Mouse (Mus musculus) ES-CJ7 (cell line): ENCODE results near the gene Oas1h.
"Not testable (repeated sequence)": the region's sequence is repeated elsewhere in the genome, so short reads cannot be mapped to it uniquely, and the experiment has no call there.

ENCODE experiments used
- DNase-seq: peaks from one replicate; pipeline ENCODE4 v3.0.0; 2011; ENCODE audit warnings: low read depth, low spot score

The Oas1h gene

GRCm38 (mm10) chr5:120881681-120882080 lies 20.5 kb downstream of the Oas1h start:
- not testable (repeated sequence) for DNase-seq

DNA sequence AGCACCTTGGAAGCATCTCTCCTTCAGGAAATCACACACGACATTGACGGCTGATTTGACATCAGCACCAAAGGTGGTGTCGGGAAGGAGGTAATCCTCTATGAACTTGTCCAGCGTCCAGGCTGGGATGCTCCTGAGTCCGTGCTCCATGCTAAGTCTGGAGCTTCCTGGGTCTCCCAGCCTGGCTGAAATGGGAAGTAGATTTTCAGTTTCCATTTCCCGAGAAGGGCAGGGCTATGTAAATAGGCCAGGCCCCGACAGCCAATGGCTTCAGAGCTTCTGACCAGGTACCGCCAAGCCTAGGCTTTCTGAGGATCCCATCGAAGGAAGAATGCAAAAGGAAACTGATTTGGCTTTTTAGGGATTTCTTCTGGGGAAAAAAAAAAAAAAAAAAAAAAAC lies 26.2 kb downstream of the Oas1h start, which contains the start of gene Oas1g:
Oas1g (minus strand) TSS at position 201 of the 400 bp plus-strand sequence.
- peak; percentile 41 for DNase-seq

- peak; percentile 34 for DNase-seq
Observed at GRCm38 (mm10) chr5:120887831-120888230, 26.6 kb downstream of the Oas1h start.

DNA sequence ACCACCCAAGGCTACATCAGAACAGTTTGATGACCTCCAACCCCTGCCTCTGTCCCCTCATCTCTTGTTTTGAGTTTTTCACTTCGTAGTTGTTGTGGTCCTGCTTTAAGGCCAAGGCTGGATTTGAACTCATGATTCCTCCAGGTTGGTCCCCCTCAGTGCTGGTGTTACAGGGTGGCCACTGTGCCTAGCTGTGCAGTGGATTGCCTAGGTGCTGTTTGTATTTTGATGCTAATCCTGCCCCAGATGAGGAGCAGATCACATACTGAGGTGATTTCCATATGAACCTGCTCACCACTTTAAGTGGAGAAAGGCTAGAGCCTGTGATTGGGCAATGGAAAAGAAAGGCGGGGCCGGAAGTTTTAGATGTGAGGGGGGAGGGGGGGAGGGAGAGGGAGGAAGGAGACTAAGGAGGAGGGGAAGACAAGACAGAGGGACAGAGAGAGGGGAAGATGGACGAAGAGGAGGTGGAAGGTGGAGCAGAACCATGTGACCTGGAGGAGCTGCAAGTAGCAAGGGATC lies 27.1 kb downstream of the Oas1h start:
- peak; percentile 95 for DNase-seq

DNA sequence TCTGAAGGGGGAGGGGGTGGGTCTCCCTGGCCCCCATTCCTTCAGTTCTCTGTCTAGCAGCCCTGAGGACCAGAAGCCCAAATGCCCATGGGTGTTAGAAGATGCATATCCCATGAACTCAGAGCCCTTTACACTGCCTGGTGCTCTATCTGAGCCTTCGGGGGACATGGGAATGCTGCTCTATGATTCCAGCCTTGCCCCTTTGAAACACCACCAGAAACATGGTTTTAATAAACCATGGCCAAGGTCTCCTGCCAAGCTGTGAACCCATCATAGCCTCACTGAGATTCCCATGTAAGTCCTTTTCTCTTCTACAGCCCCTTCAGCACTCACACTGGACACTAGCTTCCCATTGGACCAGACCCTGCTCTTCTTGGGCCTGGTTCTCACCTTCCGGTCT lies 28.8 kb downstream of the Oas1h start:
- DNase-seq, result no peak

- no peak for DNase-seq
Observed at GRCm38 (mm10) chr5:120890991-120891390, 29.8 kb downstream of the Oas1h start.

DNA sequence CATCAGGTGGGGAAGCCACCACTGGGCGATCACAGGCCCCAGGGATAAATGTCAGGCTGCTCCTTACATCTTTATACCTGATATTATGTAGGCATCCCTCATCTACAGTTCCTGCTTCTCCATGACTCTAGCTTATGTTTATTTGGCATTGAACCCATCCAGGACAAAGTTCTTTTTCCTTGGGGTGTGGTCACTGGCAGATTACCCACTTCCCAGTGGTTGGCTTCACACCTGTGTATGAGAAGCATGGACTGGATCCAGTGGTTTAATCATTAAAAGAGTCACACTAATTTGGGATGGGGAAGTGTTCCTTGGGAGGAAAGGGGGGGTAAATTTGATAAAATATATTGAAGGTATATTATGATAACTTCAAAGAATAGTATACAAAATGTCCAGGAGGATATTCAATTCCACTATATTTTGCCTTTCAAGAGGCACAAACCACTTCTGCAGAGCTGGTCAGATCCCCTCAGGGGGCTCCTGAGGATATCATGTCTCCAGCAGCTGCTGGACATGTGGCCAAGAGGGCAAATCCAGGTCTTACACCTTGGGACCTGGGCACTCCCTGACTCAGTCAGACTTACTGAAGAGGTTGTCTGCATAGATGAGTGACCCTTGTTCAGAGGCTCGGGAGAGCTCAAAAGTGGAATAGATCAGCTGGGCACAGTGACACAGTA lies 30.5 kb downstream of the Oas1h start:
- not testable (repeated sequence) for DNase-seq

- DNase-seq, result peak; percentile 32
Observed at GRCm38 (mm10) chr5:120892243-120892660, 31.0 kb downstream of the Oas1h start.

DNA sequence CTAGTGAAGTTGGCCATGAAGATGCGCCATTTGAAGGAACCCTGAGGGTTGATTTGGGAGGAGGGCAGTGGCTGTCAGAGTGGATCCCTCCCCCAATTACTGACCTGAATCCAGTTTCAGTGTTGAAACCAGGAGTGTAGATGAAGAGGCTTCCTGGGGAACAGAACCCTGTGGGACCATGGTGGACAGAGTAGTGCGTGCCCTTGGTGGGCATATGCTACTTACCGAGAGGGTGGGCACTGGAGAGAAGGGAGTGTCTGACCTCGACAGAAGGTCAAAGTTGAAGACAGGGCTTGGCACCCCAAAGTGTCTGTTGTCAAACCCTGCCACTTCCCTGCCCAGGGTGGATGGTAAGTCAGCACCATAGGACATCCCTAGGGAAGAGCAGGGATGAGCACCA lies 32.6 kb downstream of the Oas1h start:
- DNase-seq, result not testable (repeated sequence)

DNA sequence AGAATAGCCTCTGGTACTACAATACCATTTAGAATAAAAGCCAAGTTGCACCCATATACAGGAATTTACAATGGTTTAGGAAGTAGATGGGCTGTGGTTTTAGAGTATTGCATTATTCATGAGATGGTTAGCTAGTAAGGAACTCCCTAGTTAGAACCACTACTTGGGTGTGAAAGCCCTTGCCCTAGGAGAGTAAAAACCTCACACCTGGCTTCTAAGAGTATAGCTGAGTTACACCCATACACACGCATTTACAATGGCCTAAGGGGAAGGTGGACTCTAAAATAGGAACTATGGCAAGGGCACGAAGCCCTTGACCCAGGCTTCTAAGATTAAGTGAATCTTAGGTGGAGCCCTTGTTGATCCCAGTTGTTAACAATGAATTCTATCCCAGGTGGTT lies 33.5 kb downstream of the Oas1h start:
- DNase-seq, result peak; percentile 85

DNA sequence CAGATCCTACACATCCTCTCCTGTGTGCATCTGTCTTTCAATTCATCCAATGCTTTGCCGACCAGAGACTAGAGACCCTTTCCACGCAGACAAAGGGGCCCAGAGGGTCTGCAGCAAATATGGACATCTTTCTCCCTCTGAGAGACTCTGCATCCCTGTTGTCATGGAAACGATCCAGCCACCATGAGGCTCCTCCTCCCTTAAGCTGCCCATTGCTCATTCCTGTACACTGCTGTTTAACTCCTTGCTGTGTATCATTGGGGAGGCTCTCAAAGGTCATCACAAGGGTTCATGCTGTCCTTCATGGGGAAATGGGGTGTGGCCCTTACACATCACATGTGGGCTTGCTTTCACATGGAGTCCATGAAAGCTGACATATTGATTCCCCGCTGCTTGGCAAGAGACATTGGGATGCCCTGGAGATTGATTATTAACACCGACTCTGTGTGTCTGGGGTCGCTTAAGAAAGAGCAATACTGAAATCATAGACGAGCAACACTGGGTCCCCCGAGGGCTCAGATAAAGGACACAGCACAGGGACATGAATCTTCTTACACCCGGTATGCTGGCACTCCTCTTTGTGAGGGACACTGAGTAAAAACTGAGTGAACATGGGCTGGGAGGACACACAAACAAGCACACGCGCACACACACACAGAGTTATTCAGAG lies 34.1 kb downstream of the Oas1h start:
- peak; percentile 80 for DNase-seq

DNA sequence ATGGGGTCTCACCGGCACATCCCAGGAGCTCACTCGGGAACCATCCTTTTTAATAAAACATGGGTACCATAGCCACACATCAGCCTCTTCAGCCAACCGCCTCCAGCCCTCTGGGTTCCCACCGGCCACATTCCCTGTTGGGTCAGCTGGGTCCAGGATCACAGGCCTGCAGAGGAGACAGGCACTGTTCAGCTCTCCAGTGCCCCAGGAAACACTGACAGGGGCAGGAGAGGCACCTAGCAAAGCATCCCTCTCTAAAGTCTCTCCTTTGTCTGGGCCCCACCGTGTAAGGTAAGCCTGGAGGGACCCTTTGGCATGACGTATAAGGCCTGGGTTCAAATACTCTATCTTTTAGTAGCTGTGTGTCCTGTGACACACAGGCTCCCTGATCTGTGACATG lies 37.1 kb downstream of the Oas1h start:
- DNase-seq, result no peak

GRCm38 (mm10) chr5:120898726-120899125 lies 37.5 kb downstream of the Oas1h start:
- no peak for DNase-seq

DNA sequence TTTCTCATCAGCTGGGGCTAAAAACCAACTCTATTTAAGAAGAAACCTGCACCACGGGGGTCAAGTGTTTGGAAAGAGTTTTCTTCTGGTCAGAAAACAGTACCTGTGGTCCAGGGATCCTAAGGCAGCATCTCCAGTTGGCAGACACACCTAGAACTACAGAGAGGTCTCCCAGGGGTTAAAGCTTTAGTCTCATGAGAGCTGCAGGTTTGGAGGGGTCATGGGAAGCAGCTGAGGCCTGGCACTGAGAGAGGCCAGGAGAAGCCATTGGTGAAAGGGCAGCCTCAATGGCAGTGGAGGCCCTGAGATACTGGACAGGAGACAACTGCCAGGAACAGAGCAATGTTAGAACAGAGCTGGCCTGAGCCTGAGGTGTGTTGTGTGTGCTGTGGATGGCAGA lies 39.4 kb downstream of the Oas1h start:
- DNase-seq, result no peak

- DNase-seq, result no peak
Observed at GRCm38 (mm10) chr5:120902056-120902455, 40.8 kb downstream of the Oas1h start.

GRCm38 (mm10) chr5:120906791-120907733 lies 45.8 kb downstream of the Oas1h start, which contains the start of gene Oas1a:
Oas1a (minus strand) TSS chr5:120907521.
- peak; percentile 69 for DNase-seq

DNA sequence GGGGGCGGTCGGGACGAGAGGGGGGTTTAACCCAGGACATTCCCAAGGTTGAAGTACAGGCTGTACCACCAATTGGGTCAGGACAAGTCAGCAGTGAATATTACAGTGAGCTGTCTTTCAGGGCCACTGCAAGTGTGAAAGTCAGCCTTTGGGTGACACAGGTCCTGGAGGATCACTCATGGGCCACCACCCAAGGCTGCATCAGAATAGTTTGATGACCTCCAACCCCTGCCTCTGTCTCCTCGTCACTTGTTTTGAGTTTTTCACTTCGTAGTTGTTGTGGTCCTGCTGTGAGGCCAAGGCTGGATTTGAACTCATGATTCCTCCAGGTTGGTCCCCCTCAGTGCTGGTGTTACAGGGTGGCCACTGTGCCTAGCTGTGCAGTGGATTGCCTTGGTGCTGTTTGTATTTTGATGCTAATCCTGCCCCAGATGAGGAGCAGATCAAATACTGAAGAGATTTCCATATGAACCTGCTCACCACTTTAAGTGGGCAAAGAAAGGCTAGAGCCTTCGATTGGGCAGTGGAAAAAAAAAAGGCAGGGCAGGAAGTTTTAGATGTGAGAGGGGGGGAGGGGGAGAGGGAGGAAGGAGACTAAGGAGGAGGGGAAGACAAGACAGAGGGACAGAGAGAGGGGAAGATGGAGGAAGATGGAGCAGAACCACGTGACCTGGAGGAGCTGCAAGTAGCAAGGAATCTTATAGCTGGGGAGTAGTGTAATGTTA lies 47.1 kb downstream of the Oas1h start:
- DNase-seq, result peak; percentile 84

- peak; percentile 20 for DNase-seq
Observed at GRCm38 (mm10) chr5:120914204-120914603, 53.0 kb downstream of the Oas1h start, which contains the start of gene Oas1d. Oas1d (plus strand) TSS chr5:120914536.

DNA sequence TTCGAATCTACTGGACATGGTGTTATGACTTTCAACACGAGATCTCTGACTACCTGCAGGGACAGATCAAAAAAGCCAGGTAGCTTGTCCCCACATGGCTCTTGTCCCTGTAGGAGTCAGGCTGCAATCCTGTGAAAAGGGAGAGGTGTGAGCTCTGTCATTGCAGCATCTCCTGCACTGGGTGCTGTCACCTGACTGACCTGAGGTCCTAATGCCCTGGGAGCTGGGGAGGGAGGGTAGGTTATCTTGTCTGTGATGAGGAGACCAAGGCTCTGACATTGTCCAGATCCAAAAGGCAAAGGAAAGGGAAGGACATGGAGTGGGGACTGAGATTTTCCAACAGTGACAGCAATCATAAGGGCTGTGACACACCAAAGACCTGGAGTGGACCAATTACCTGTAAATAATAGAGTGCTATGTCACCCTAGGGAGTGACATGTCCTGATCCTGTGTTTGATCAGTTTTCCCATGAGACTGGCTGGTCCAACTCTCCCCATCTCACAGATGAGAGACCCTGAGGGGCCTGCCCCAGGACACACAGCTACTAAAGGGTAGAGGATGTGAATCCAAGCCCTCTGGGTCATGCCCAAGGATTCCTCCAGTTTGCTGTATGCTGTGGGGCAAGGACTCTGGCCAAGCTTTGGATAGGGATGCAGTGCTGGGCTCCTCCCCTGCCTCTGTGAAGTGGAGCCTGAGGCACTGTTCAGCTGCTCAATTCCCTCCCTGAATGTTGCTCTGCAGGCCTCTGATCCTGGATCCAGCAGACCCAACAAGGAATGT lies 58.1 kb downstream of the Oas1h start:
- DNase-seq, result not testable (repeated sequence)

- no peak for DNase-seq
Observed at GRCm38 (mm10) chr5:120920296-120920695, 59.1 kb downstream of the Oas1h start.
